Mouse (Mus musculus) stomach, postnatal 0 days (tissue): Measurements from ENCODE around the gene Ackr4. TPM values are rescaled to one million over a fixed set of nuclear protein-coding genes. Genes with fewer than 3 reads are reported as not detected.

Experiments
- ATAC-seq: fragments of 200-750 bp; cut with Nextera tagmentation; 2 replicates; pipeline ENCODE4 v1.8.0; 2017; ENCODE audit not compliant: low FRiP score, low TSS enrichment
- DNase-seq: peaks from one replicate; pipeline ENCODE4 v3.0.0-alpha.2; 2016; ENCODE audit warnings: low spot score
- H3K27ac ChIP-seq: fragments of 300-500 bp; sonication (generic); replicated peaks from 2 replicates; pipeline ENCODE4 v1.5.1; 2014; ENCODE audit warnings: mild to moderate bottlenecking, control low read depth
- H3K27me3 ChIP-seq: fragments of 300-500 bp; sonication (generic); 2 replicates; pipeline ENCODE4 v1.6.1; 2014; ENCODE audit warnings: low read length; ENCODE audit not compliant: control insufficient read depth, insufficient read depth
- H3K36me3 ChIP-seq: fragments of 300-500 bp; sonication (generic); 2 replicates; pipeline ENCODE4 v1.6.1; 2014; ENCODE audit warnings: low read length, mixed read lengths; ENCODE audit not compliant: control insufficient read depth, insufficient read depth
- H3K4me1 ChIP-seq: fragments of 300-500 bp; sonication (generic); replicated peaks from 2 replicates; pipeline ENCODE4 v1.6.1; 2014; ENCODE audit warnings: antibody characterized with exemption; ENCODE audit not compliant: control insufficient read depth, insufficient read depth
- H3K4me2 ChIP-seq: fragments of 300-500 bp; sonication (generic); replicated peaks from 2 replicates; pipeline ENCODE4 v1.6.1; 2014; ENCODE audit warnings: low read depth, mild to moderate bottlenecking, control low read depth, moderate library complexity
- H3K4me3 ChIP-seq: fragments of 300-500 bp; sonication (generic); 2 replicates; pipeline ENCODE4 v1.5.1; 2014; ENCODE audit warnings: low read depth, low read length, control low read depth
- H3K9ac ChIP-seq: fragments of 300-500 bp; sonication (generic); 2 replicates; pipeline ENCODE4 v1.6.1; 2014; ENCODE audit warnings: mild to moderate bottlenecking, low read length, control low read depth, mixed read lengths
- H3K9me3 ChIP-seq: fragments of 300-500 bp; sonication (generic); 2 replicates; pipeline ENCODE4 v1.6.1; 2016; ENCODE audit warnings: low read length; ENCODE audit not compliant: control insufficient read depth
- CTCF ChIP-seq: IDR thresholded peaks from 2 replicates; pipeline ENCODE4 v1.5.1; 2016; ENCODE audit warnings: antibody characterized with exemption, low read depth, mild to moderate bottlenecking, moderate library complexity
- EP300 ChIP-seq: optimal IDR thresholded peaks from 2 replicates; pipeline ENCODE3; 2016; ENCODE audit warnings: antibody characterized with exemption
- WGBS: fragments of 180-500 bp; shearing (Covaris S2); extraction: QIAGEN DNeasy Blood & Tissue Kit; methylation state at CpG from one replicate; pipeline ENCODE4 v1.1.7; 2014; 5-methylcytosine and 5-hydroxymethylcytosine counted together
- polyA plus RNA-seq: library from polyadenylated mRNA; unstranded; fragments of >200 nt; fragmentation: Nextera tagmentation; extraction: Ambion mirVana; gene quantifications from 2 replicates; pipeline ENCODE4 v1.2.1, GENCODE M21; 2015

The Ackr4 gene
- polyA plus RNA-seq, 1 experiment from 2014 or later: 3.6 TPM

DNA sequence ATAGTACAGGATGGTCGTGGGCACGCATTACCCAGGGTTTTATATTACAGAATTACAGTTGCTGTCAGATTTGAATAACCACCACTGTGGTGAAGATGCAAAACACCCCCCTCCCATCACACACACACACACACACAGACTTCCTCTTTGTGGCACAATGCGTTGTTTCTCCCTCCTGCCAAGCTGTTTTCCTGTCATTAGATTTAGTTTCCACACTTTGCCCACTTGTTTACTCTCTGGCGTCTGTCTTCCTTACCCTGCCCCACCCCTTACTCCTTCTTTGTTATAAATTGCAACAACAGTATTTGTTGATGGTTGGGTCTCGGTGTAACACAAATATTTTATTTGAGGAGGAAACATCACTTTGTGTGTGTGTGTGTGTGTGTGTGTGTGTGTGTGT lies 28.5 kb downstream of the Ackr4 start:
- 51% methylated on average over 5 of the region's 5 CpGs for WGBS
- Histone ChIP-seq H3K9ac (no peak overlapping the region), H3K4me3 (no peak overlapping the region), H3K4me1 (no peaks in the 10 kb centered on the region), H3K9me3 (no peaks in the 10 kb centered on the region), H3K36me3 (no peaks in the 10 kb centered on the region; the same call in 1 of the 2 replicates), H3K27me3 (no peaks in the 10 kb centered on the region), H3K27ac (no peak overlapping the region), H3K4me2 (no peak overlapping the region)
- ATAC-seq: no peak
- DNase-seq: no peak
- TF ChIP-seq EP300 (no peak), CTCF (no peak)

DNA sequence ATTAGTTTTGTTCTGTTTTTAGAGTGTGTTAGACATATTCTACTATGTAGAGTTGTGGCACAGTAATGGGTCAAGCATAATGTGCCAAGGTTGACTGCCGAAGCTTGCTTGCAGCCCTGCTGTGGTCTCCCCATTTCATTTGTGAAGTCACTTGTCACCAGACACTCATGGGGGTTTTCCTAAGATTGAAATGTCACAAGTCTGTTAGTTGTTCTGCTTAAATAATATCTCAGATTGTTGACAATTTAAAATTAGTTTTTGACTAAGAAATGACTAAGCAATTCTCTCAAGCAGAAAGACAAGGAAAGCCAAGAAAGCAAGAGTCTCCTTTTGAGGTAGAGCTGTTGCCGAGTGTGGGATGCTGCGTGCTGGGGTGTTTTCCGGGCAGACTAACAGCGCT lies 33.8 kb downstream of the Ackr4 start:
- no peaks in the 10 kb centered on the region for H3K27me3 ChIP-seq
- no peaks in the 10 kb centered on the region for H3K9me3 ChIP-seq
- no peak overlapping the region for H3K9ac ChIP-seq
- WGBS: 95% methylated on average over 5 of the region's 5 CpGs
- H3K4me2 ChIP-seq: no peak overlapping the region
- no peak overlapping the region for H3K27ac ChIP-seq
- TF ChIP-seq EP300 (no peak), CTCF (no peak)
- no peak overlapping the region for H3K4me3 ChIP-seq
- H3K36me3 ChIP-seq: no peaks in the 10 kb centered on the region
- ATAC-seq: no peak
- no peak for DNase-seq
- H3K4me1 ChIP-seq: no peaks in the 10 kb centered on the region; the same call in 1 of the 2 replicates

DNA sequence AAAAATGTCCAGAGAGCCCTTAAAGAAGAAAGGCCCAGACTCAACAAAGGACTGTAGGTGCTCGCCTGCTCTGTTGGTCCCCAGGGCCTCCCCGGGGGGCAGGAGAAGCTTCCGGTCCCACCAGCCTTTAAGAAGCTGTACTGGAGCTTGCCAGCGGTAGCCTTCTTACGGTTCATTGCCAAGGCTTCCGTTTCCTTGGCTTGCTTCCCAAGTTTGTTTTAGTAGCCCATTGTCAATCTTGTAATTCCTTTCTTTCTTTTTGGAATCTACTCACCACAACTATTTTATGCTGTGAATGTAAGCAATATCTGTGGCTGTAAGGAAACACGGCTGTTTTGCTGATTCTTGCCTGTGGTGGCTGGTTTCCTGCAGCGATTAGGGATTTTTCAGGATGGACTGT lies 38.2 kb downstream of the Ackr4 start:
- Histone ChIP-seq H3K4me2 (no peak overlapping the region), H3K27me3 (no peaks in the 10 kb centered on the region), H3K9ac (no peak overlapping the region), H3K27ac (no peak overlapping the region), H3K9me3 (no peaks in the 10 kb centered on the region), H3K36me3 (0 out of 2 replicates have a peak, but pooled peaks cover 3% of the 10 kb centered on the region), H3K4me1 (no peaks in the 10 kb centered on the region; the same call in 1 of the 2 replicates), H3K4me3 (no peak overlapping the region)
- 49% methylated on average over 8 of the region's 8 CpGs for WGBS
- no peak for ATAC-seq
- no peak for DNase-seq
- no peak for TF ChIP-seq CTCF
- no peak for TF ChIP-seq EP300

DNA sequence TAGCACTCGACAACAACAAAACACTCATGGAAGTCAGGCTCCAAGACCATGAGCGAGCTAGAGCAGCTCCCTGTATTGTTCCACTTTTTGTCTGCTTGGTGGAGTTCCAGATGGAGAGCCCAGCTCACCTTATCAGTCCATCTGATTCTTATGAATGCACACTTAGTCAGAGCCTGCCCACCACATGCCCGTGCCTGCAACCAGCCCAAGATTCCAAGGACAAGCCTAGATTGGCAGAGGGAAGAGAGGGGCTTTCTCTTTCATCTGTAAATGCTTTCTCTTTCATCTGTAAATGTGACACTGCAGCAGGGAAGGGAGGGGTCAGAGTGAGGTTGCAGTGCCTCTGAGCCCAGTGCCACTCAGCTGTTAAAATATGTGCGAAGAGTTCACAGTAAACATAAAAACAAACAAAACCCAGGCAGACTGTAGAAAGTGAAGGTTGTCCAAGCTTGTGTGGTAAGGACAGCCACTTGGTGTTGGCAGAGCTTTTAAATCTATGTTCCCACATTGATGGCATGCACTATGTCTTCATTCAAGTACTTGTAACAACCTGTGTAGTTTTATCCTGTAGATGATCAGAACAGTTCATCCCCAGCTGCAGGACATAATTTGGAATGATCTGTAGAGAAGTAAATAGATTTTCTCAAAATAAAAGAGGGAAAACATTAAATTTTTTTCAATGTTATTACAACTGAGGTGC lies 40.9 kb downstream of the Ackr4 start:
- ATAC-seq (peak; percentile 64), DNase-seq (no peak)
- no peaks in the 10 kb centered on the region for H3K27me3 ChIP-seq
- H3K9ac ChIP-seq: no peak overlapping the region
- TF ChIP-seq CTCF (no peak), EP300 (peak; percentile 57)
- no peak overlapping the region for H3K4me2 ChIP-seq
- peak overlapping the region; percentile 63 for H3K27ac ChIP-seq
- 0 out of 2 replicates have a peak, but pooled peaks cover 6% of the 10 kb centered on the region for H3K36me3 ChIP-seq
- WGBS: 48% methylated on average over 4 of the region's 4 CpGs
- H3K4me3 ChIP-seq: no peak overlapping the region
- no peaks in the 10 kb centered on the region for H3K9me3 ChIP-seq
- H3K4me1 ChIP-seq: no peaks in the 10 kb centered on the region; the same call in 1 of the 2 replicates

DNA sequence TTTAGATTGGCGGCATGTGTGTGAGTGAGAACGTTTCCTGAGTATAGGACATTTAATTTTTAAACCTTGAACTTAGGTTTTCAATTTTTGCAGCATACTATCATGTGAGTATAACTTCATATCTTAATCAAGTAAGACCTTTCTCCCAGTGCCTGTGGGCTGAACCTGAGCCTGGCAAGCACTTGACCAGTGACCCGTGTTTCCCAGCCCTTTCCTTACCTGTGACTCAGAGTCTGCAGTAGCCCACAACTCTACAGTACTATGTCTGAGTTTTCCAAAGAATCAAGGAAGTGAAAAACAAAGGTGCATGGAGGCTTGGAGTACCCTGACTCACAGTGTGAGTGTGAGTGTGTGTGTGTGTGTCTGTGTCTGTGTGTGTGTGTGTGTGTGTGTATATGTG lies 46.7 kb downstream of the Ackr4 start:
- DNase-seq (peak; percentile 22), ATAC-seq (peak; percentile 87)

DNA sequence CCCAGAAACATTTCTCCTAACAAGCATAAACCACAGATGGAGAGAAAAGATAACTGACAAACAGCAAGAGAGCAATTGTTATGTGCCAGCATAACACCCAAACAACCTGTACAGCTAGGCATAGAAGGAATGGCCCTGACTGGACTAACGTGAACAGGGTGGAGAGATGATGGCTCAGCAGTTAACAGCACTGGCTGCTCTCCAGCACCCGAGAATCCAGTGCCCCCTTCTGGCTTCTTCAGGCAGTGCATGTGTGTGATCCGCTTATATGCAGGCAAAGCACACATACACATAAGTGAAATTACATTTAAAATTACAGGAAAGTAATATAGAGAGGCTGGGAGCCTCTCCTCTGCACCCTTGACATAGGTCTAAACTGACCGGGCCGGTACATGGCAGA lies 47.4 kb downstream of the Ackr4 start:
- Histone ChIP-seq H3K9me3 (no peaks in the 10 kb centered on the region), H3K27me3 (no peaks in the 10 kb centered on the region), H3K9ac (no peak overlapping the region), H3K4me1 (no peaks in the 10 kb centered on the region), H3K36me3 (0 out of 2 replicates have a peak, but pooled peaks cover 6% of the 10 kb centered on the region), H3K4me2 (no peak overlapping the region), H3K27ac (no peak overlapping the region), H3K4me3 (no peak overlapping the region)
- ATAC-seq: peak; percentile 67; the same call in 1 of the 2 replicates
- 56% methylated on average over 5 of the region's 5 CpGs for WGBS
- TF ChIP-seq EP300 (no peak), CTCF (peak; percentile 75)
- DNase-seq: peak; percentile 74

More for the DNA sequence above, 46.7 kb downstream of the Ackr4 start:
- H3K36me3 ChIP-seq: 0 out of 2 replicates have a peak, but pooled peaks cover 6% of the 10 kb centered on the region
- H3K27ac ChIP-seq: no peak overlapping the region
- H3K9ac ChIP-seq: no peak overlapping the region
- H3K4me3 ChIP-seq: no peak overlapping the region
- H3K4me1 ChIP-seq: no peaks in the 10 kb centered on the region
- H3K27me3 ChIP-seq: no peaks in the 10 kb centered on the region
- TF ChIP-seq EP300: no peak
- no peak for TF ChIP-seq CTCF
- no peak overlapping the region for H3K4me2 ChIP-seq
- 66% methylated on average over 3 of the region's 3 CpGs for WGBS
- no peaks in the 10 kb centered on the region for H3K9me3 ChIP-seq
